Mouse (Mus musculus): ENCODE data around the gene Rgs12.

DNA sequence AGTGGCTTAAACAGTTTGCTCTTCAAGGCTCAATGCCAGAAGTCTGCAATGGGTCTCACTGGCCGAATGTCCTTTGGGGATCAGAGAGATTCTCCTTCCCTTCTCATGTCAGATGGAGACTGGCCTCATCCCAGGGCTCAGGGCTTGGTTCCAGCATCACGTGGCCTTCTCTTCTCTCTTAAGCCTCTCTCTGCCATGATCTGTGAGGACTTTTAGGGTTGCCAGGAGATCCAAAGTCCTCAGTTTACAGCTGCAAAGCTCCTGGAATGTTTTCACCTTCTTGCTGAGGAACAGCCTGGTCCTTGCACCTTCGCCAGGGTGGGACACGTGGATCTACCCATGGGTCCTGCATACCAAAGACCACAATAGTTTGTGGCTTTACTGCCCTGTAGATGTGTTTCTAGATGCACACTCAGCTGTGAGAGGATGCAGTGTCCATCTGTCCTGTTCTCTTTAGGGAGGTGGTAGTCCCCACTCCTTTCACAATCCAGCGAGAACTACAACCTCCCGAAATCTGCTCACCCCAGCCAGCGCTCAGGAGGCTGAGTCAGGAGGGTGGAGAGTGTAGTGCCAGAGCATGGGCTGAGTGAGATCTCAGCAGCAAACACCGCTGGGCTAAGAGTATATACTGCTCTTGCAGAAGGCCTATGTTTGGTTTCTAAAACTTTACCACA lies 2.1 kb downstream of the Rgs12 start:
- no peak for TF ChIP-seq CTCF (IDR thresholded peaks at IDR 0.05; ENCODE audit: extremely low read depth, insufficient read length, insufficient replicate concordance, low read depth, low read length)
- TF ChIP-seq POLR2A (IDR thresholded peaks at IDR 0.05; ENCODE audit: low read depth, low read length) = no peak
